Mouse (Mus musculus): Measurements from ENCODE around the gene Slc26a8. TPM values are rescaled to one million over a fixed set of nuclear protein-coding genes. Genes with fewer than 3 reads are reported as not detected.
A peak's percentile ranks its signal among the peaks of the same experiment; 100 is the strongest.

Slc26a8 gene
- polyA plus RNA-seq, 1 experiment from 2014 or later = 0.07 TPM

GRCm38 (mm10) chr17:28637711-28638690, 52.0 kb downstream of the Slc26a8 start:
- Histone ChIP-seq H3K27ac (ENCODE audit: low read length) (no peak overlapping the region), H3K4me1 (ENCODE audit: control insufficient read depth, low read depth, low read length) (no peaks in the 10 kb centered on the region), H3K4me2 (ENCODE audit: low read depth, low read length) (no peak overlapping the region), H3K9ac (ENCODE audit: low read depth, low read length) (no peak overlapping the region), H3K4me3 (ENCODE audit: low read depth, low read length) (no peak overlapping the region), H3K27me3 (ENCODE audit: control insufficient read depth, insufficient read depth, low read depth, low read length) (no peaks in the 10 kb centered on the region), H3K9me3 (replicated peaks; ENCODE audit: control insufficient read depth, low read length) (no peaks in the 10 kb centered on the region), H3K36me3 (ENCODE audit: control insufficient read depth, insufficient read depth) (no peaks in the 10 kb centered on the region)
- 57% methylated on average over 7 of the region's 7 CpGs for WGBS (ENCODE audit: insufficient replicate concordance)
- ATAC-seq (ENCODE audit: low read depth) = no peak

- Histone ChIP-seq H3K36me3 (ENCODE audit: control insufficient read depth, insufficient read depth) (no peaks in the 10 kb centered on the region), H3K27me3 (ENCODE audit: control insufficient read depth, insufficient read depth, low read depth, low read length) (no peaks in the 10 kb centered on the region), H3K4me3 (ENCODE audit: low read depth, low read length) (no peak overlapping the region), H3K9me3 (replicated peaks; ENCODE audit: control insufficient read depth, low read length) (no peaks in the 10 kb centered on the region), H3K4me1 (ENCODE audit: control insufficient read depth, low read depth, low read length) (no peaks in the 10 kb centered on the region), H3K9ac (ENCODE audit: low read depth, low read length) (no peak overlapping the region), H3K4me2 (ENCODE audit: low read depth, low read length) (no peak overlapping the region), H3K27ac (ENCODE audit: low read length) (no peak overlapping the region)
- ATAC-seq (ENCODE audit: low read depth) = no peak
- WGBS (ENCODE audit: insufficient replicate concordance) = 38% methylated on average over 5 of the region's 5 CpGs
These were observed 54.2 kb downstream of the Slc26a8 start for GRCm38 (mm10) chr17:28635842-28636241.

GRCm38 (mm10) chr17:28629125-28629524, 60.9 kb downstream of the Slc26a8 start:
- H3K9ac ChIP-seq (ENCODE audit: low read depth, low read length) = no peak overlapping the region
- H3K4me2 ChIP-seq (ENCODE audit: low read depth, low read length) = no peak overlapping the region
- no peaks in the 10 kb centered on the region for H3K36me3 ChIP-seq (ENCODE audit: control insufficient read depth, insufficient read depth)
- H3K4me3 ChIP-seq (ENCODE audit: low read depth, low read length) = no peak overlapping the region
- no peaks in the 10 kb centered on the region for H3K9me3 ChIP-seq (replicated peaks; ENCODE audit: control insufficient read depth, low read length)
- 58% methylated on average over 3 of the region's 3 CpGs for WGBS (ENCODE audit: insufficient replicate concordance)
- H3K27me3 ChIP-seq (ENCODE audit: control insufficient read depth, insufficient read depth, low read depth, low read length) = no peaks in the 10 kb centered on the region
- no peak for ATAC-seq (ENCODE audit: low read depth)
- no peak overlapping the region for H3K27ac ChIP-seq (ENCODE audit: low read length)
- no peaks in the 10 kb centered on the region for H3K4me1 ChIP-seq (ENCODE audit: control insufficient read depth, low read depth, low read length)

GRCm38 (mm10) chr17:28628248-28629124, 61.5 kb downstream of the Slc26a8 start:
- Histone ChIP-seq H3K4me1 (ENCODE audit: control insufficient read depth, low read depth, low read length) (no peaks in the 10 kb centered on the region), H3K27ac (ENCODE audit: low read length) (no peak overlapping the region), H3K4me3 (ENCODE audit: low read depth, low read length) (no peak overlapping the region), H3K9me3 (replicated peaks; ENCODE audit: control insufficient read depth, low read length) (no peaks in the 10 kb centered on the region), H3K9ac (ENCODE audit: low read depth, low read length) (no peak overlapping the region), H3K27me3 (ENCODE audit: control insufficient read depth, insufficient read depth, low read depth, low read length) (no peaks in the 10 kb centered on the region), H3K36me3 (ENCODE audit: control insufficient read depth, insufficient read depth) (no peaks in the 10 kb centered on the region), H3K4me2 (ENCODE audit: low read depth, low read length) (no peak overlapping the region)
- ATAC-seq (ENCODE audit: low read depth) = no peak
- 46% methylated on average over 10 of the region's 10 CpGs for WGBS (ENCODE audit: insufficient replicate concordance)

- Histone ChIP-seq H3K9ac (ENCODE audit: low read depth, low read length) (no peak overlapping the region), H3K9me3 (replicated peaks; ENCODE audit: control insufficient read depth, low read length) (no peaks in the 10 kb centered on the region), H3K27ac (ENCODE audit: low read length) (no peak overlapping the region), H3K36me3 (ENCODE audit: control insufficient read depth, insufficient read depth) (no peaks in the 10 kb centered on the region), H3K4me2 (ENCODE audit: low read depth, low read length) (no peak overlapping the region), H3K4me1 (ENCODE audit: control insufficient read depth, low read depth, low read length) (peaks cover 4% of the 10 kb centered on the region), H3K4me3 (ENCODE audit: low read depth, low read length) (no peak overlapping the region), H3K27me3 (ENCODE audit: control insufficient read depth, insufficient read depth, low read depth, low read length) (no peaks in the 10 kb centered on the region)
- 58% methylated on average over 2 of the region's 2 CpGs for WGBS (ENCODE audit: insufficient replicate concordance)
- ATAC-seq (ENCODE audit: low read depth) = no peak
These were observed 63.1 kb downstream of the Slc26a8 start for GRCm38 (mm10) chr17:28626937-28627336.

GRCm38 (mm10) chr17:28625327-28625726, 64.7 kb downstream of the Slc26a8 start:
- WGBS (ENCODE audit: insufficient replicate concordance) = 75% methylated on average over 15 of the region's 15 CpGs
- no peaks in the 10 kb centered on the region for H3K36me3 ChIP-seq (ENCODE audit: control insufficient read depth, insufficient read depth)
- no peak overlapping the region for H3K27ac ChIP-seq (ENCODE audit: low read length)
- no peak overlapping the region for H3K4me3 ChIP-seq (ENCODE audit: low read depth, low read length)
- no peak for ATAC-seq (ENCODE audit: low read depth)
- H3K4me1 ChIP-seq (ENCODE audit: control insufficient read depth, low read depth, low read length) = peaks cover 16% of the 10 kb centered on the region
- H3K9ac ChIP-seq (ENCODE audit: low read depth, low read length) = no peak overlapping the region
- no peaks in the 10 kb centered on the region for H3K9me3 ChIP-seq (replicated peaks; ENCODE audit: control insufficient read depth, low read length)
- H3K4me2 ChIP-seq (ENCODE audit: low read depth, low read length) = no peak overlapping the region
- H3K27me3 ChIP-seq (ENCODE audit: control insufficient read depth, insufficient read depth, low read depth, low read length) = no peaks in the 10 kb centered on the region

- WGBS (ENCODE audit: insufficient replicate concordance) = 55% methylated on average over 2 of the region's 2 CpGs
- H3K4me1 ChIP-seq (ENCODE audit: control insufficient read depth, low read depth, low read length) = peaks cover 20% of the 10 kb centered on the region
- no peak for ATAC-seq (ENCODE audit: low read depth)
- no peak overlapping the region for H3K4me2 ChIP-seq (ENCODE audit: low read depth, low read length)
- H3K9ac ChIP-seq (ENCODE audit: low read depth, low read length) = no peak overlapping the region
- peaks cover 3% of the 10 kb centered on the region for H3K36me3 ChIP-seq (ENCODE audit: control insufficient read depth, insufficient read depth)
- H3K9me3 ChIP-seq (replicated peaks; ENCODE audit: control insufficient read depth, low read length) = no peaks in the 10 kb centered on the region
- no peak overlapping the region for H3K4me3 ChIP-seq (ENCODE audit: low read depth, low read length)
- no peak overlapping the region for H3K27ac ChIP-seq (ENCODE audit: low read length)
- H3K27me3 ChIP-seq (ENCODE audit: control insufficient read depth, insufficient read depth, low read depth, low read length) = no peaks in the 10 kb centered on the region
These were observed 65.2 kb downstream of the Slc26a8 start for GRCm38 (mm10) chr17:28624841-28625240.

GRCm38 (mm10) chr17:28622300-28622759, 67.7 kb downstream of the Slc26a8 start, which contains the start of gene Srpk1:
Gene Srpk1, minus strand, starts transcription at chr17:28622709.
- peak within 1 kb of the TSS; percentile 78 for H3K27ac ChIP-seq (ENCODE audit: low read length)
- under 1% methylated on average over 53 of the region's 53 CpGs for WGBS (ENCODE audit: insufficient replicate concordance)
- H3K36me3 ChIP-seq (ENCODE audit: control insufficient read depth, insufficient read depth) = peaks cover 4% of the 10 kb centered on the region
- peaks cover 33% of the 10 kb centered on the region for H3K4me1 ChIP-seq (ENCODE audit: control insufficient read depth, low read depth, low read length)
- ATAC-seq (ENCODE audit: low read depth) = peak; percentile 88
- no peaks in the 10 kb centered on the region for H3K9me3 ChIP-seq (replicated peaks; ENCODE audit: control insufficient read depth, low read length)
- no peaks in the 10 kb centered on the region for H3K27me3 ChIP-seq (ENCODE audit: control insufficient read depth, insufficient read depth, low read depth, low read length)
- peak within 1 kb of the TSS; percentile 90 for H3K9ac ChIP-seq (ENCODE audit: low read depth, low read length)
- H3K4me3 ChIP-seq (ENCODE audit: low read depth, low read length) = peak within 1 kb of the TSS; percentile 93
- peak within 1 kb of the TSS; percentile 94 for H3K4me2 ChIP-seq (ENCODE audit: low read depth, low read length)

All from liver, embryonic 16.5 days (tissue).